Mouse (Mus musculus) testis, adult 2 months (tissue): ENCODE data around the gene Dlgap1.

Source experiments
- CTCF ChIP-seq: fragments of 200-500 bp; IDR thresholded peaks from 2 replicates; pipeline ENCODE4 v1.5.1; 2012; ENCODE audit warnings: low read depth, mild to moderate bottlenecking, inconsistent platforms, low read length, moderate library complexity; ENCODE audit not compliant: control insufficient read depth, insufficient read depth, insufficient replicate concordance
- POLR2A ChIP-seq: fragments of 200-500 bp; IDR thresholded peaks from 2 replicates; pipeline ENCODE4 v1.6.1; 2012; ENCODE audit warnings: low read depth, mild to moderate bottlenecking, inconsistent platforms, low read length, moderate library complexity; ENCODE audit not compliant: control insufficient read depth

GRCm38 (mm10) chr17:70809776-70810175, 840.9 kb downstream of the Dlgap1 start:
- no peak for TF ChIP-seq CTCF
- no peak for TF ChIP-seq POLR2A
